8 mouse cellular contexts compared by ENCODE assay signal in the genomic region with DNA sequence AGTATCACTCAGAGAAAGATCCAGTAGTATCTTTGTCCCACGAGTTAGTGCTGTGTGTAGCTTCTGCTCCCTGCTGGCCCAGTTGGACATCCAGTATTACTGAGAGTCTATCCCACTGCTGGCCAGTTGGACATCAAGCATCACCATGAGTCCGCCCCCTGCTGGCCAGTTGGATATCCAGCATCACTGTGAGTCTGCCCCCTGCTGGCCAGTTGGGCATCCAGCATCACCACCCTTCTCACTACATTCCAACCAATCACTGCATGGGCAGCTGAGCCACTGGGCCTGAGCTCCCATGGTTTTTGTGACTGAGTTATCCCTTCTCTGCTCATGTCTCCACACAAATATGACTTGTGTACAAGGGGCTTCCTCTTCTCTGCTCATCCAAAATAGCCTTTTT. TPM values are rescaled to one million over a fixed set of nuclear protein-coding genes. Genes with fewer than 3 reads are reported as not detected.
DNase-seq lines count a peak whose midpoint lies in the region; ATAC-seq lines count a peak whose summit lies in the region.

No protein-coding gene starts in this region.

- no peak overlapping the region for H3K9ac ChIP-seq in neural tube, embryonic 15.5 days (replicated peaks)
- H3K9ac ChIP-seq in neural tube, embryonic 11.5 days (ENCODE audit: low read length), result no peak overlapping the region

- DNase-seq in embryo, embryonic 10 days (ENCODE audit: low spot score), result peak; percentile 43
- DNase-seq in embryo, embryonic 9.5 days (ENCODE audit: extremely low spot score), result no peak
- DNase-seq in neural tube, embryonic 10.5 days (ENCODE audit: extremely low spot score, low spot score), result peak; percentile 32
- peak; percentile 63 for DNase-seq in heart, postnatal 4 days
- DNase-seq in neural tube, embryonic 11.5 days (ENCODE audit: low spot score), result peak; percentile 35
- no peak for DNase-seq in layer of hippocampus, adult 8-10 months (ENCODE audit: low spot score in 2 of 2)
- no peak for DNase-seq in layer of hippocampus, postnatal 14 days (ENCODE audit: low spot score in 2 of 2)

- H3K27ac ChIP-seq in neural tube, embryonic 15.5 days (replicated peaks), result no peak overlapping the region
- H3K27ac ChIP-seq in neural tube, embryonic 11.5 days (ENCODE audit: low read depth, low read length), result no peak overlapping the region

- H3K36me3 ChIP-seq in neural tube, embryonic 15.5 days, result no peaks in the 10 kb centered on the region
- H3K36me3 ChIP-seq in neural tube, embryonic 11.5 days (ENCODE audit: control insufficient read depth, insufficient read depth, low read length), result no peaks in the 10 kb centered on the region

- WGBS in neural tube, embryonic 15.5 days, result 82% methylated on average over 2 of the region's 2 CpGs
- WGBS in neural tube, embryonic 11.5 days, result 80% methylated on average over 2 of the region's 2 CpGs

- no peak overlapping the region for H3K4me3 ChIP-seq in neural tube, embryonic 15.5 days (replicated peaks)
- no peak overlapping the region for H3K4me3 ChIP-seq in neural tube, embryonic 11.5 days (ENCODE audit: low read depth, low read length)

- no peaks in the 10 kb centered on the region for H3K27me3 ChIP-seq in neural tube, embryonic 15.5 days (replicated peaks)
- H3K27me3 ChIP-seq in neural tube, embryonic 11.5 days (ENCODE audit: control insufficient read depth, insufficient read depth, low read length), result no peaks in the 10 kb centered on the region

- no peak overlapping the region for H3K4me2 ChIP-seq in neural tube, embryonic 15.5 days
- no peak overlapping the region for H3K4me2 ChIP-seq in neural tube, embryonic 11.5 days (ENCODE audit: low read depth)

- no peak for ATAC-seq in neural tube, embryonic 15.5 days (ENCODE audit: low FRiP score)
- ATAC-seq in neural tube, embryonic 11.5 days (ENCODE audit: insufficient read depth, low FRiP score, low TSS enrichment), result no peak

- no peaks in the 10 kb centered on the region for H3K9me3 ChIP-seq in neural tube, embryonic 15.5 days (replicated peaks)
- no peaks in the 10 kb centered on the region for H3K9me3 ChIP-seq in neural tube, embryonic 11.5 days (ENCODE audit: control insufficient read depth, low read length)

- H3K4me1 ChIP-seq in neural tube, embryonic 15.5 days, result no peaks in the 10 kb centered on the region
- H3K4me1 ChIP-seq in neural tube, embryonic 11.5 days (ENCODE audit: control insufficient read depth, insufficient read depth, low read length), result no peaks in the 10 kb centered on the region

RNA-seq across cellular contexts. Expression of gene Rtkn2, which starts 33.8 kb away (rescaled TPM):
- polyA plus RNA-seq in neural tube, embryonic 15.5 days (2015; fragmentation: Nextera tagmentation; extraction: Ambion mirVana), result 2.6 and 4.3 TPM in 2 replicates
- 1 to 10 TPM; 4.0 to 4.5 TPM for total RNA-seq in heart, postnatal 4 days (2021)
- polyA plus RNA-seq in neural tube, embryonic 11.5 days (2014; fragmentation: Nextera tagmentation; extraction: Ambion mirVana), result 15.1 and 16.6 TPM in 2 replicates
- 1 to 10 TPM; 5.6 to 8.2 (median 7.0) TPM for total RNA-seq in layer of hippocampus, adult 8-10 months (2022)
- 1 to 10 TPM; 4.4 to 5.1 TPM for total RNA-seq in layer of hippocampus, postnatal 14 days (2021)

Comparison
In these comparisons a context has a peak if more than half of its experiments do, and no peak if none do; other contexts are left out.
1. DNase-seq: peak in embryo, embryonic 10 days (single experiment), neural tube, embryonic 10.5 days (single experiment), heart, postnatal 4 days (single experiment) and neural tube, embryonic 11.5 days (single experiment); none in embryo, embryonic 9.5 days (single experiment), layer of hippocampus, adult 8-10 months (0 of 2) and layer of hippocampus, postnatal 14 days (0 of 2).